Mouse (Mus musculus): ENCODE results near the gene Cdh23. TPM values are rescaled to one million over a fixed set of nuclear protein-coding genes. Genes with fewer than 3 reads are reported as not detected.
"Not testable (repeated sequence)": the region's sequence is repeated elsewhere in the genome, so short reads cannot be mapped to it uniquely, and the experiment has no call there.

Gene Cdh23
- polyA plus RNA-seq, 1 experiment from 2014 or later = 5.7 TPM

GRCm38 (mm10) chr10:60732397-60732861 lies 36.1 kb upstream of the Cdh23 start:
- H3K27ac ChIP-seq = peak overlapping the region; percentile 63
- WGBS = 27% methylated on average over 2 of the region's 2 CpGs

GRCm38 (mm10) chr10:60731742-60732141 lies 35.5 kb upstream of the Cdh23 start:
- Histone ChIP-seq H3K9ac (replicated peaks) (0 out of 2 replicates have a peak overlapping the region, but pooled peaks have one; percentile 3), H3K4me2 (replicated peaks) (no peak overlapping the region), H3K4me3 (replicated peaks) (no peak overlapping the region), H3K27ac (peak overlapping the region; percentile 63), H3K27me3 (peaks cover 39% of the 10 kb centered on the region), H3K9me3 (no peaks in the 10 kb centered on the region), H3K36me3 (0 out of 2 replicates have a peak, but pooled peaks cover 8% of the 10 kb centered on the region), H3K4me1 (replicated peaks) (peaks cover 29% of the 10 kb centered on the region)
- WGBS = 9% methylated on average over 5 of the region's 5 CpGs
- ATAC-seq = peak; percentile 25; the same call in 1 of the 2 replicates

More at GRCm38 (mm10) chr10:60732397-60732861, 36.1 kb upstream of the Cdh23 start:
- Histone ChIP-seq H3K9ac (replicated peaks) (0 out of 2 replicates have a peak overlapping the region, but pooled peaks have one; percentile 3), H3K4me3 (replicated peaks) (no peak overlapping the region), H3K4me1 (replicated peaks) (peaks cover 24% of the 10 kb centered on the region), H3K4me2 (replicated peaks) (no peak overlapping the region), H3K36me3 (0 out of 2 replicates have a peak, but pooled peaks cover 9% of the 10 kb centered on the region), H3K27me3 (peaks cover 39% of the 10 kb centered on the region), H3K9me3 (no peaks in the 10 kb centered on the region)
- ATAC-seq = peak; percentile 60

- no peak for ATAC-seq
- 31% methylated on average over 5 of the region's 5 CpGs for WGBS
- Histone ChIP-seq H3K27me3 (peaks cover 26% of the 10 kb centered on the region), H3K27ac (no peak overlapping the region), H3K9me3 (no peaks in the 10 kb centered on the region), H3K9ac (replicated peaks) (no peak overlapping the region), H3K36me3 (0 out of 2 replicates have a peak, but pooled peaks cover 5% of the 10 kb centered on the region), H3K4me2 (replicated peaks) (no peak overlapping the region), H3K4me1 (replicated peaks) (peaks cover 24% of the 10 kb centered on the region), H3K4me3 (replicated peaks) (no peak overlapping the region)
Observed at GRCm38 (mm10) chr10:60727301-60727700, 31.0 kb upstream of the Cdh23 start.

DNA sequence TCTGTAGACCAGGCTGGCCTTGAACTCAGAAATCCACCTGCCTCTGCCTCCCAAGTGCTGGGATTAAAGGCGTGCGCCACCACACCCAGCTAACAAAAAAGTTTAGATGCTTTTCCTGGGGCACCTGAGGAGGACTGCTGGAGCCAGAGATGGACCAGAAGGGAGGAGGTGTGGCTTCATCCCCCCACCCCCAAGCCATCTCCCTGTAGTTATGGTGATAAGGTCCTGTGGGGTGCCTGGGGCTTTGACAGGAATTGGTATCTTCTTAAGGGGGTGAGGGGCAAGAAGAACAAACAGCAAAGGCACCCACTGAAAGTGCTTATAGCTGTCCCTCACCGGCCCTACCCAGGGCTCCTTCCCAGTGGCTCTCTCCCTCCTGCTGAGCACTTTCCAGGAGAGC lies 30.6 kb upstream of the Cdh23 start:
- no peak overlapping the region for H3K4me3 ChIP-seq (replicated peaks)
- peaks cover 21% of the 10 kb centered on the region for H3K4me1 ChIP-seq (replicated peaks)
- H3K36me3 ChIP-seq = 0 out of 2 replicates have a peak, but pooled peaks cover 5% of the 10 kb centered on the region
- no peak for ATAC-seq
- H3K9me3 ChIP-seq = no peaks in the 10 kb centered on the region
- H3K27me3 ChIP-seq = peaks cover 26% of the 10 kb centered on the region
- H3K9ac ChIP-seq (replicated peaks) = no peak overlapping the region
- 73% methylated on average over 3 of the region's 3 CpGs for WGBS
- H3K27ac ChIP-seq = no peak overlapping the region
- no peak overlapping the region for H3K4me2 ChIP-seq (replicated peaks)

- H3K9me3 ChIP-seq = no peaks in the 10 kb centered on the region
- peaks cover 26% of the 10 kb centered on the region for H3K4me1 ChIP-seq (replicated peaks)
- H3K27ac ChIP-seq = no peak overlapping the region
- WGBS = 85% methylated on average over 6 of the region's 6 CpGs
- H3K27me3 ChIP-seq = peaks cover 17% of the 10 kb centered on the region; the same call in 1 of the 2 replicates
- no peak overlapping the region for H3K4me3 ChIP-seq (replicated peaks)
- no peak for ATAC-seq
- H3K4me2 ChIP-seq (replicated peaks) = no peak overlapping the region
- 0 out of 2 replicates have a peak, but pooled peaks cover 5% of the 10 kb centered on the region for H3K36me3 ChIP-seq
- H3K9ac ChIP-seq (replicated peaks) = no peak overlapping the region
Observed at GRCm38 (mm10) chr10:60724496-60724895, 28.2 kb upstream of the Cdh23 start.

DNA sequence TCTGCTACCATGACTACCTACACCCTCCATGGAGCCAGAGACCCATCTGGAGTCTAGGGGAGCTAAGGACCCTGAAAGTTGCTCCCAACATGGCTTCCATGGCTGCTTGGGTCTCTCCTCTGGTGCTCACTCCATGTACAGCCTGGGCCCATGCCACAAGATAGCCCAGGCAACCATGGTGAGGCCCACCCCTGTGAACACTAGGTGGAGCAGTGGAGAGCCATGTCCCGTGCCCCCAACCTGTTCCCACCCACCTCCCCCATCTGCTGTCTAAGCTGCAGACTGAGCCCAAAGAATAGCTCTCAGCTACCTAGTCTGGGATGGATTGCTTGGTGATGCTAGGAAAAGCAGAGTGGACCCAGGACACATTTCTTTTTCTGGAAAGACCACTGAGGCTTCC lies 27.1 kb upstream of the Cdh23 start:
- ATAC-seq = no peak
- H3K36me3 ChIP-seq = 0 out of 2 replicates have a peak, but pooled peaks cover 5% of the 10 kb centered on the region
- no peak overlapping the region for H3K27ac ChIP-seq
- H3K9ac ChIP-seq (replicated peaks) = no peak overlapping the region
- H3K4me3 ChIP-seq (replicated peaks) = no peak overlapping the region
- H3K4me1 ChIP-seq (replicated peaks) = peaks cover 26% of the 10 kb centered on the region
- WGBS = 53% methylated on average over 1 of the region's 1 CpGs
- no peaks in the 10 kb centered on the region for H3K9me3 ChIP-seq
- no peak overlapping the region for H3K4me2 ChIP-seq (replicated peaks)
- 0 out of 2 replicates have a peak, but pooled peaks cover 7% of the 10 kb centered on the region for H3K27me3 ChIP-seq

DNA sequence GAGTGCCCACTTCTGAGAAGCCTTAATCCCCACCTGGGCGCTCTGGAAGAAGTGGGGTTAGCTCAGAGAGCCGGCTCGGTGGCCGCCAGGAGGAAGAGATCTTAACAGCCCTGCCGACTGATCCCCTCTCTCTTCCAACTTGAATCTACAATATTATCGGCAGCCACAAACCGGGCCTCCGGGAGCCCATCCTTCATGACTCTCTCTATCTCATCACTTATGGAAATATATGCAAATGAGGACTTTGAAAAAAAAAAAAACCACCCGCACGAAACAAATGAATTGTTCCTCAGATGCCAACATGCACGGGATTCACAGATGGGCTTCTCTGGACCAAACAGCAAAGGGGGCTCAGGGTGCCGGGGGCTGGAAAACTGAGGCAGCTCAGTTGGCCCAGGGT lies 25.4 kb upstream of the Cdh23 start:
- ATAC-seq = no peak; the same call in 1 of the 2 replicates
- H3K27ac ChIP-seq = peak overlapping the region; percentile 45; the same call in 1 of the 2 replicates
- WGBS = 30% methylated on average over 12 of the region's 12 CpGs

GRCm38 (mm10) chr10:60720461-60720860 lies 24.2 kb upstream of the Cdh23 start:
- Histone ChIP-seq H3K4me1 (replicated peaks) (peaks cover 14% of the 10 kb centered on the region), H3K27me3 (no peaks in the 10 kb centered on the region), H3K4me3 (replicated peaks) (no peak overlapping the region), H3K36me3 (peaks cover 15% of the 10 kb centered on the region), H3K9ac (replicated peaks) (no peak overlapping the region), H3K4me2 (replicated peaks) (no peak overlapping the region), H3K27ac (no peak overlapping the region), H3K9me3 (no peaks in the 10 kb centered on the region)
- ATAC-seq = no peak
- WGBS = 78% methylated on average over 5 of the region's 5 CpGs

More for the DNA sequence above, 25.4 kb upstream of the Cdh23 start:
- Histone ChIP-seq H3K36me3 (peaks cover 3% of the 10 kb centered on the region; the same call in 1 of the 2 replicates), H3K9ac (replicated peaks) (no peak overlapping the region), H3K4me2 (replicated peaks) (no peak overlapping the region), H3K4me1 (replicated peaks) (peaks cover 14% of the 10 kb centered on the region), H3K27me3 (no peaks in the 10 kb centered on the region), H3K4me3 (replicated peaks) (no peak overlapping the region), H3K9me3 (no peaks in the 10 kb centered on the region)

DNA sequence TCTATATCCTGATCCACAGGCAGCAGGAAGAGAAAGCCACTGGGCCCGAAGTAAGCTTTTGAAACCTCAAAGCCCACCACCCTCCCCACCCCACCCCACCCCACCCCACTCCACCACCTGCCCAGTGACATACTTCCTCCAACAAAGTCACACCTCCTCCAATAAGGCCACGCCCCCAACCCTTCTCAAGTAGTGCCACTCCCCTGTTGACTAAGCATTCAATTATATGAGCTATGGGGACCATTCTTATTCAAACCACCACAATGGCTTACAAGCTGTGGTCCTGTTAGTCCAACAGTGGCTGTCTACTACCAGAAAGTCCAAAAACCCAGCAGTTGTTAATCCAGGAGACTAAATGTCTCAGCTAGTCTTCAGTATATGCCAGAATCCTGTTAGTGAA lies 22.2 kb upstream of the Cdh23 start:
- Histone ChIP-seq H3K9me3 (peaks cover 15% of the 10 kb centered on the region; the same call in 1 of the 2 replicates), H3K27me3 (no peaks in the 10 kb centered on the region), H3K4me1 (replicated peaks) (peaks cover 14% of the 10 kb centered on the region), H3K4me3 (replicated peaks) (no peak overlapping the region), H3K4me2 (replicated peaks) (no peak overlapping the region), H3K27ac (no peak overlapping the region), H3K9ac (replicated peaks) (no peak overlapping the region), H3K36me3 (peaks cover 28% of the 10 kb centered on the region)
- WGBS = 98% methylated on average over 2 of the region's 2 CpGs
- no peak for ATAC-seq

GRCm38 (mm10) chr10:60716449-60716848 lies 20.2 kb upstream of the Cdh23 start:
- no peak for ATAC-seq
- peaks cover 24% of the 10 kb centered on the region; the same call in 1 of the 2 replicates for H3K9me3 ChIP-seq
- H3K27ac ChIP-seq = no peak overlapping the region
- 88% methylated on average over 3 of the region's 3 CpGs for WGBS
- peaks cover 9% of the 10 kb centered on the region for H3K4me1 ChIP-seq (replicated peaks)
- no peaks in the 10 kb centered on the region for H3K27me3 ChIP-seq
- H3K4me2 ChIP-seq (replicated peaks) = no peak overlapping the region
- H3K36me3 ChIP-seq = peaks cover 37% of the 10 kb centered on the region
- no peak overlapping the region for H3K9ac ChIP-seq (replicated peaks)
- no peak overlapping the region for H3K4me3 ChIP-seq (replicated peaks)

- not testable (repeated sequence) for H3K9ac ChIP-seq (replicated peaks); H3K27ac ChIP-seq; H3K4me1 ChIP-seq (replicated peaks); H3K27me3 ChIP-seq; ATAC-seq; H3K4me2 ChIP-seq (replicated peaks); H3K4me3 ChIP-seq (replicated peaks)
- WGBS = 73% methylated on average over 8 of the region's 8 CpGs
- Histone ChIP-seq H3K36me3 (peaks cover 40% of the 10 kb centered on the region), H3K9me3 (peaks cover 24% of the 10 kb centered on the region; the same call in 1 of the 2 replicates)
Observed at GRCm38 (mm10) chr10:60712299-60712698, 16.0 kb upstream of the Cdh23 start.

DNA sequence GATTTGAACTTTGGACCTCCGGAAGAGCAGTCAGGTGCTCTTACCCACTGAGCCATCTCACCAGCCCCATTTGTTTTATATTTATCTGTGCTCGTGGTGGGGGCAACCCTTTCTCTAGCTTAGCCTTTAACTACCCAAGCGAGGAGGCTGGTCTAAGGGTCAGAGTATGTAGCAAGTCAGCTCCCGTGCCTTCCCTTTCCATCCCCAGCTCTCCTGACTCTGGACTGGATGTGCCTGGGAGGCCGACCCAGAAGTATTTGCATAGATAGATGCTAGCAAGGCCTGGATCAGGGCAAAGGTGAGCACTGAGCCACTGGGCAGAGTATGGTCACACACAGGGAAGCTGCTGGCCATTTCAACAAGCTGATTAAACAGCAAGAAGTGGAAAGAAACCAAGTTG lies 12.5 kb upstream of the Cdh23 start:
- Histone ChIP-seq H3K4me3 (replicated peaks) (no peak overlapping the region), H3K4me1 (replicated peaks) (no peaks in the 10 kb centered on the region), H3K9me3 (peaks cover 12% of the 10 kb centered on the region; the same call in 1 of the 2 replicates), H3K27me3 (no peaks in the 10 kb centered on the region), H3K4me2 (replicated peaks) (no peak overlapping the region), H3K27ac (no peak overlapping the region), H3K36me3 (peaks cover 13% of the 10 kb centered on the region), H3K9ac (replicated peaks) (no peak overlapping the region)
- 88% methylated on average over 5 of the region's 5 CpGs for WGBS
- ATAC-seq = no peak
